10 mouse cellular contexts compared by ENCODE assay signal in the genomic region with DNA sequence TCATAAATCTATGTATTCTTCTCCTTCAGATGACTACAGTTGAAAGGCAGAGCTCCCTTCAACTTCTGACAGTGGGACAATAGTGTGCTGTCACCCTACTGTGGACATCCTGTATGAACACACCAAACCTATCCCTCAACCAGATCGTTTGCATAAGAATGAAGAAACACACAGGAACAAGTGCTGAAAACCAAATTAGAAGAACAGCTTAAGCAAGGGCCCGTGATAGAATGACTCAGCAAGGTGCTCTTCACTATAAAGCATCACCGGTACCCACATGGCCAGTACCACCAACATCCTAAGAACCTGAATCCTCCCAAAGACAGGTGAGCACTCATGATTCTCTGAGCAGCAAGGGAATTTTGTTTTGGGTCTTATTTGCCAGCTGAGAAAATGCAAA. TPM values are rescaled to one million over a fixed set of nuclear protein-coding genes. Genes with fewer than 3 reads are reported as not detected.
A peak's percentile ranks its signal among the peaks of the same experiment; 100 is the strongest.
DNase-seq lines count a peak whose midpoint lies in the region; ATAC-seq and TF ChIP-seq lines count a peak whose summit lies in the region.
"Not testable (repeated sequence)": the region's sequence is repeated elsewhere in the genome, so short reads cannot be mapped to it uniquely, and the experiment has no call there.
"Had no signal": no experiment of that assay in that cellular context is flagged by ENCODE, and none has a peak within 500 bp of the region (broad histone marks: within the 10 kb centered on the region; RNA-seq: fewer than 3 reads in every experiment).

No protein-coding gene starts in this region.

- ATAC-seq in granulocyte monocyte progenitor cell, adult 5-6 weeks (replicated peaks; ENCODE audit: poor library complexity, severe bottlenecking): peak; percentile 29; the same call in 1 of the 2 replicates
- peak; percentile 53 for ATAC-seq in megakaryocyte, adult 5-6 weeks (ENCODE audit: poor library complexity, severe bottlenecking)

- not testable (repeated sequence) for TF ChIP-seq EP300 in CH12.LX (IDR thresholded peaks at IDR 0.05; ENCODE audit: low read length)

- not testable (repeated sequence) for H3K9ac ChIP-seq in CH12.LX (ENCODE audit: insufficient read depth, low read depth)

- TF ChIP-seq CTCF in CH12.LX (conservative IDR thresholded peaks at IDR 0.05 in 1 of 2, IDR thresholded peaks at IDR 0.05 in 1 of 2; ENCODE audit: low read depth in 2 of 2, low read length in 2 of 2): not testable (repeated sequence)

- not testable (repeated sequence) for H3K79me2 ChIP-seq in CH12.LX (replicated peaks; ENCODE audit: control insufficient read depth, extremely low read depth, insufficient read depth, poor library complexity, severe bottlenecking)

- H3K27me3 ChIP-seq in CH12.LX (replicated peaks): not testable (repeated sequence)

- in situ Hi-C loops in CH12.LX (cut with MboI; ENCODE audit: low pct_ligation_motif_present, low pct_unique_long_range_greater_than_20kb, low sequenced_read_pairs): loop anchor here (5.0 to 25.0 kb wide), 2 partner anchors 243 to 523 kb away; a partner anchor contains a TSS

- dilution Hi-C loops in CH12.LX (cut with MboI; ENCODE audit: extremely low pct_ligation_motif_present, extremely low pct_unique_long_range_greater_than_20kb, low sequenced_read_pairs): not testable (repeated sequence)

- H3K9me3 ChIP-seq in CH12.LX (replicated peaks; ENCODE audit: low read length): not testable (repeated sequence)

- DNase-seq in 416B (ENCODE audit: low read depth) (peak; percentile 36), A20 (ENCODE audit: low read depth, low spot score) (peak; percentile 58), CH12.LX (ENCODE audit: extremely low read depth) (peak; percentile 57)

- not testable (repeated sequence) for H3K36me3 ChIP-seq in CH12.LX (replicated peaks in 1 of 2; ENCODE audit: control insufficient read depth in 1 of 2, insufficient read depth in 1 of 2, low read length in 1 of 2)

- not testable (repeated sequence) for TF ChIP-seq RAD21 in CH12.LX (IDR thresholded peaks at IDR 0.05; ENCODE audit: low read depth, low read length)

- not testable (repeated sequence) for H3K27ac ChIP-seq in CH12.LX (ENCODE audit: insufficient read depth, low read depth)

- not testable (repeated sequence) for H3K4me2 ChIP-seq in CH12.LX (ENCODE audit: insufficient read depth, low read depth, poor library complexity, severe bottlenecking)

- not testable (repeated sequence) for TF ChIP-seq POLR2A in CH12.LX (IDR thresholded peaks at IDR 0.05; ENCODE audit: low read depth, low read length)

- H3K4me1 ChIP-seq in CH12.LX (ENCODE audit: control insufficient read depth in 1 of 2, insufficient read depth in 2 of 2): peaks cover 8 to 36% of the 10 kb centered on the region in 2 experiments

- not testable (repeated sequence) for H3K4me3 ChIP-seq in CH12.LX (replicated peaks in 1 of 3; ENCODE audit: low read depth in 2 of 3, low read length in 2 of 3, poor library complexity in 1 of 3)

TF ChIP-seq in CH12.LX, 34 proteins besides CTCF, POLR2A, EP300 and RAD21:
- peak; percentile 32; the same call in 1 of the 2 replicates for TF ChIP-seq BHLHE40 (IDR thresholded peaks at IDR 0.05; ENCODE audit: low read depth, low read length)

RNA-seq across cellular contexts. Expression of a gene that starts 3.6 kb away (rescaled TPM):
- total RNA-seq in CH12.LX (2012; rRNA removed) (3.1 and 3.5 TPM in 2 replicates), CH12.LX (2014; rRNA removed) (1.7 and 1.9 TPM in 2 replicates)
- polyA plus RNA-seq in CH12.LX (2012; ENCODE audit: insufficient read length, low read depth): 2.0 and 2.5 TPM in 2 replicates
- 0.45 and 2.1 TPM in 2 replicates for total RNA-seq in granulocyte monocyte progenitor cell, adult 5-6 weeks (2014; fragmentation: Nextera tagmentation)
- total RNA-seq in granulocyte monocyte progenitor cell, adult 5-6 weeks (2017): 0.26 and 1.0 TPM in 2 replicates
- total RNA-seq in megakaryocyte, adult 5-6 weeks (2015): 1.9 and 4.8 TPM in 2 replicates
- 2.1 and 2.8 TPM in 2 replicates for total RNA-seq in megakaryocyte, adult 5-6 weeks (2017)

RNA-seq across cellular contexts. Expression of a gene that starts 51.9 kb away (rescaled TPM):
- 0.17 and 0.30 TPM in 2 replicates for total RNA-seq in CH12.LX (2012; rRNA removed)
- 0.21 and 1.2 TPM in 2 replicates for total RNA-seq in CH12.LX (2014; rRNA removed)
- polyA plus RNA-seq in CH12.LX (2012; ENCODE audit: insufficient read length, low read depth): 0.53 and 0.79 TPM in 2 replicates
- total RNA-seq in granulocyte monocyte progenitor cell, adult 5-6 weeks (2014; fragmentation: Nextera tagmentation): not detected in 2 replicates
- total RNA-seq in granulocyte monocyte progenitor cell, adult 5-6 weeks (2017): not detected in 2 replicates
- total RNA-seq in megakaryocyte, adult 5-6 weeks (2015): 0.65 and 2.3 TPM in 2 replicates
- 2.6 and 3.3 TPM in 2 replicates for total RNA-seq in megakaryocyte, adult 5-6 weeks (2017)
- total RNA-seq: ES-E14, G1E, MEL had no signal
- polyA plus RNA-seq: brain, embryonic 14.5 days; C2C12; G1E had no signal
